Mouse (Mus musculus): ENCODE measurements at regions not wholly inside any gene's neighbourhood (a gene's known extent, or its start where the extent isn't known, plus 50 kb on each side); places are given as distances from the start of the nearest gene placed in this dataset.

GRCm38 (mm10) chr9:32886008-32886650 lies 250.1 kb downstream of the Ets1 start:
- in situ Hi-C loops (cut with MboI; ENCODE audit: low pct_unique_long_range_greater_than_20kb in 1 of 2, low sequenced_read_pairs in 2 of 2, unreplicated experiment in 1 of 2): no loop called here

GRCm38 (mm10) chr9:32899801-32900200 lies 263.8 kb downstream of the Ets1 start:
- in situ Hi-C loops (cut with MboI; ENCODE audit: low pct_unique_long_range_greater_than_20kb in 1 of 2, low sequenced_read_pairs in 2 of 2, unreplicated experiment in 1 of 2): no loop called here

GRCm38 (mm10) chr9:32901287-32901686 lies 265.3 kb downstream of the Ets1 start:
- in situ Hi-C loops (cut with MboI; ENCODE audit: low pct_unique_long_range_greater_than_20kb in 1 of 2, low sequenced_read_pairs in 2 of 2, unreplicated experiment in 1 of 2): no loop called here

GRCm38 (mm10) chr9:32906233-32906872 lies 270.3 kb downstream of the Ets1 start:
- in situ Hi-C loops (cut with MboI; ENCODE audit: low pct_unique_long_range_greater_than_20kb in 1 of 2, low sequenced_read_pairs in 2 of 2, unreplicated experiment in 1 of 2): no loop called here

GRCm38 (mm10) chr9:32910641-32911040 lies 274.6 kb downstream of the Ets1 start:
- in situ Hi-C loops (cut with MboI; ENCODE audit: low pct_unique_long_range_greater_than_20kb in 1 of 2, low sequenced_read_pairs in 2 of 2, unreplicated experiment in 1 of 2): no loop called here

GRCm38 (mm10) chr9:32915633-32916032 lies 279.6 kb downstream of the Ets1 start:
- in situ Hi-C loops (cut with MboI; ENCODE audit: low pct_unique_long_range_greater_than_20kb in 1 of 2, low sequenced_read_pairs in 2 of 2, unreplicated experiment in 1 of 2): no loop called here

- in situ Hi-C loops (cut with MboI; ENCODE audit: low pct_unique_long_range_greater_than_20kb in 1 of 2, low sequenced_read_pairs in 2 of 2, unreplicated experiment in 1 of 2): no loop called here
These were observed 280.7 kb downstream of the Ets1 start for GRCm38 (mm10) chr9:32916731-32917130.

GRCm38 (mm10) chr9:32923925-32924324 lies 287.9 kb downstream of the Ets1 start:
- in situ Hi-C loops (cut with MboI; ENCODE audit: low pct_unique_long_range_greater_than_20kb in 1 of 2, low sequenced_read_pairs in 2 of 2, unreplicated experiment in 1 of 2): no loop called here

- in situ Hi-C loops (cut with MboI; ENCODE audit: low pct_unique_long_range_greater_than_20kb in 1 of 2, low sequenced_read_pairs in 2 of 2, unreplicated experiment in 1 of 2): no loop called here
These were observed 288.4 kb downstream of the Ets1 start for GRCm38 (mm10) chr9:32924333-32924886.

- in situ Hi-C loops (cut with MboI; ENCODE audit: low pct_unique_long_range_greater_than_20kb in 1 of 2, low sequenced_read_pairs in 2 of 2, unreplicated experiment in 1 of 2): no loop called here
These were observed 289.0 kb downstream of the Ets1 start for GRCm38 (mm10) chr9:32925036-32925435.

GRCm38 (mm10) chr9:32925720-32926595 lies 289.9 kb downstream of the Ets1 start:
- in situ Hi-C loops (cut with MboI; ENCODE audit: low pct_unique_long_range_greater_than_20kb in 1 of 2, low sequenced_read_pairs in 2 of 2, unreplicated experiment in 1 of 2): no loop called here

GRCm38 (mm10) chr9:32927656-32928055 lies 291.6 kb downstream of the Ets1 start:
- in situ Hi-C loops (cut with MboI; ENCODE audit: low pct_unique_long_range_greater_than_20kb in 1 of 2, low sequenced_read_pairs in 2 of 2, unreplicated experiment in 1 of 2): no loop called here

- in situ Hi-C loops (cut with MboI; ENCODE audit: low pct_unique_long_range_greater_than_20kb in 1 of 2, low sequenced_read_pairs in 2 of 2, unreplicated experiment in 1 of 2): no loop called here
These were observed 292.4 kb downstream of the Ets1 start for GRCm38 (mm10) chr9:32928289-32929000.

GRCm38 (mm10) chr9:32929331-32929730 lies 293.3 kb downstream of the Ets1 start:
- in situ Hi-C loops (cut with MboI; ENCODE audit: low pct_unique_long_range_greater_than_20kb in 1 of 2, low sequenced_read_pairs in 2 of 2, unreplicated experiment in 1 of 2): no loop called here

GRCm38 (mm10) chr9:32929826-32930225 lies 293.8 kb downstream of the Ets1 start:
- in situ Hi-C loops (cut with MboI; ENCODE audit: low pct_unique_long_range_greater_than_20kb in 1 of 2, low sequenced_read_pairs in 2 of 2, unreplicated experiment in 1 of 2): no loop called here

- in situ Hi-C loops (cut with MboI; ENCODE audit: low pct_unique_long_range_greater_than_20kb in 1 of 2, low sequenced_read_pairs in 2 of 2, unreplicated experiment in 1 of 2): no loop called here
These were observed 295.4 kb downstream of the Ets1 start for GRCm38 (mm10) chr9:32931266-32932005.

GRCm38 (mm10) chr9:32933237-32934071 lies 297.4 kb downstream of the Ets1 start:
- in situ Hi-C loops (cut with MboI; ENCODE audit: low pct_unique_long_range_greater_than_20kb in 1 of 2, low sequenced_read_pairs in 2 of 2, unreplicated experiment in 1 of 2): no loop called here

Data from mouse embryonic stem cell (cell line).